Comparison of ENCODE assay signal across 8 mouse cellular contexts in the genomic region with DNA sequence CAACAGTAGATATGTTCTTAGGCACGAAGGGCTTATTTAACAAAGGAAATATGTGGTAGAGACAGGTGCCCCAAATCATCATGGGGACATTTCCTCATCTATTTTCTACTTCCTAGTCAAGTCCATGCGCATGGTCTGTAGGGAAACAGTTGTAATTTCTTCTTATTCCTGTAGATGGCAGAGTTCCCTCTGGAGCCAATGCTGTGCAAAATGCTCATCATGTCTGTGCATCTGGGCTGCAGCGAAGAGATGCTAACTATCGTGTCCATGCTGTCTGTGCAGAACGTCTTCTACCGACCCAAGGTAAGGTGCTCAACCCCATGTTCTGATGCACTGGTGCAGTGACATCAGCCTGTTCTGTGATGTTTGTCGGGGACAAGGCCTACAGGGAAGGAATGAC. TPM values are rescaled to one million over a fixed set of nuclear protein-coding genes. Genes with fewer than 3 reads are reported as not detected.
DNase-seq lines count a peak whose midpoint lies in the region; ATAC-seq and TF ChIP-seq lines count a peak whose summit lies in the region.

No protein-coding gene starts in this region.

- 0 out of 2 replicates have a peak, but pooled peaks cover 2% of the 10 kb centered on the region for H3K4me1 ChIP-seq in heart, embryonic 12.5 days (replicated peaks)
- no peaks in the 10 kb centered on the region for H3K4me1 ChIP-seq in lung, embryonic 14.5 days (ENCODE audit: insufficient read depth)

- H3K9me3 ChIP-seq in heart, embryonic 12.5 days (replicated peaks): no peaks in the 10 kb centered on the region
- H3K9me3 ChIP-seq in lung, embryonic 14.5 days (ENCODE audit: low read depth, low read length): no peaks in the 10 kb centered on the region

- TF ChIP-seq CTCF in lung, embryonic 14.5 days (IDR thresholded peaks at IDR 0.05; ENCODE audit: low read depth): peak; percentile 78

- peak; percentile 22 to 62 for DNase-seq in heart, adult 18-20 months
- DNase-seq in right cerebral cortex, adult 18-20 months: peak; percentile 52
- DNase-seq in right cerebral cortex, postnatal 14 days: no peak
- peak; percentile 44 for DNase-seq in c-Kit-positive CD71-positive TER-119-positive erythroid progenitor cells, embryonic 14.5 days (ENCODE audit: low spot score)
- DNase-seq in lung, embryonic 14.5 days: peak; percentile 92
- DNase-seq in ovary, postnatal 14 days (ENCODE audit: low spot score): no peak
- no peak for DNase-seq in neural tube, embryonic 10.5 days (ENCODE audit: extremely low spot score, low spot score)

- no peak overlapping the region for H3K27ac ChIP-seq in heart, embryonic 12.5 days (ENCODE audit: poor library complexity, severe bottlenecking)
- no peak overlapping the region for H3K27ac ChIP-seq in lung, embryonic 14.5 days (ENCODE audit: low read depth)

- H3K4me2 ChIP-seq in heart, embryonic 12.5 days: no peak overlapping the region
- no peak overlapping the region for H3K4me2 ChIP-seq in lung, embryonic 14.5 days

- no peak overlapping the region for H3K9ac ChIP-seq in heart, embryonic 12.5 days
- H3K9ac ChIP-seq in lung, embryonic 14.5 days: no peak overlapping the region

- no peak for ATAC-seq in heart, embryonic 12.5 days (ENCODE audit: insufficient number of reproducible peaks, low FRiP score)
- peak; percentile 38; the same call in 1 of the 2 replicates for ATAC-seq in lung, embryonic 14.5 days (ENCODE audit: insufficient read depth)

- no peak overlapping the region for H3K4me3 ChIP-seq in heart, embryonic 12.5 days
- H3K4me3 ChIP-seq in lung, embryonic 14.5 days (ENCODE audit: low read depth, low read length): no peak overlapping the region

- no peaks in the 10 kb centered on the region for H3K27me3 ChIP-seq in heart, embryonic 12.5 days (replicated peaks)
- no peaks in the 10 kb centered on the region for H3K27me3 ChIP-seq in lung, embryonic 14.5 days (ENCODE audit: insufficient read depth, low read length)

- peaks cover 93% of the 10 kb centered on the region for H3K36me3 ChIP-seq in heart, embryonic 12.5 days
- H3K36me3 ChIP-seq in lung, embryonic 14.5 days (ENCODE audit: insufficient read depth): peaks cover 92% of the 10 kb centered on the region

- 61% methylated on average over 7 of the region's 7 CpGs for WGBS in heart, embryonic 12.5 days
- WGBS in lung, embryonic 14.5 days: 51% methylated on average over 7 of the region's 7 CpGs

RNA-seq across cellular contexts. Expression of a gene that starts 21.4 kb away (rescaled TPM):
- total RNA-seq in heart, adult 18-20 months (2021): under 1 TPM; 0.21 to 0.32 TPM
- 10.0 and 10.3 TPM in 2 replicates for polyA plus RNA-seq in heart, embryonic 12.5 days (2016; fragmentation: Nextera tagmentation; extraction: Ambion mirVana)
- 14.6 and 14.8 TPM in 2 replicates for polyA plus RNA-seq in lung, embryonic 14.5 days (2014; fragmentation: Nextera tagmentation; extraction: Ambion mirVana)

RNA-seq across cellular contexts. Expression of a gene that starts 31.0 kb away (rescaled TPM):
- 10 to 100 TPM; 16.4 to 17.2 TPM for total RNA-seq in heart, adult 18-20 months (2021)
- polyA plus RNA-seq in heart, embryonic 12.5 days (2016; fragmentation: Nextera tagmentation; extraction: Ambion mirVana): 25.8 and 26.5 TPM in 2 replicates
- polyA plus RNA-seq in lung, embryonic 14.5 days (2014; fragmentation: Nextera tagmentation; extraction: Ambion mirVana): 31.5 and 34.3 TPM in 2 replicates

Comparison
In these comparisons a context has a peak if more than half of its experiments do, and no peak if none do; other contexts are left out.
1. DNase-seq: peak in heart, adult 18-20 months (2 of 2), right cerebral cortex, adult 18-20 months (single experiment), c-Kit-positive CD71-positive TER-119-positive erythroid progenitor cells, embryonic 14.5 days (single experiment) and lung, embryonic 14.5 days (single experiment); none in right cerebral cortex, postnatal 14 days (single experiment), ovary, postnatal 14 days (single experiment) and neural tube, embryonic 10.5 days (single experiment).